Mouse (Mus musculus) kidney, embryonic 16.5 days (tissue): ENCODE data around the gene Ttc39d. TPM values are rescaled to one million over a fixed set of nuclear protein-coding genes. Genes with fewer than 3 reads are reported as not detected.

Experiments used
- ATAC-seq: fragments of 200-750 bp; cut with Nextera tagmentation; 2 replicates; pipeline ENCODE4 v1.8.0; 2017; ENCODE audit warnings: moderate TSS enrichment; ENCODE audit not compliant: low FRiP score, low TSS enrichment
- H3K27ac ChIP-seq: fragments of 300-500 bp; sonication (generic); 2 replicates; pipeline ENCODE4 v1.5.1; 2014; ENCODE audit warnings: low read length
- H3K27me3 ChIP-seq: fragments of 300-500 bp; sonication (generic); 2 replicates; pipeline ENCODE4 v1.6.1; 2014; ENCODE audit warnings: low read length, control low read depth, mixed read lengths; ENCODE audit not compliant: insufficient read depth
- H3K36me3 ChIP-seq: fragments of 300-500 bp; sonication (generic); 2 replicates; pipeline ENCODE4 v1.6.1; 2014; ENCODE audit warnings: low read length, control low read depth, mixed read lengths; ENCODE audit not compliant: insufficient read depth
- H3K4me1 ChIP-seq: fragments of 300-500 bp; sonication (generic); 2 replicates; pipeline ENCODE4 v1.6.1; 2014; ENCODE audit warnings: low read length, control low read depth, mixed read lengths; ENCODE audit not compliant: insufficient read depth
- H3K4me2 ChIP-seq: fragments of 300-500 bp; sonication (generic); replicated peaks from 2 replicates; pipeline ENCODE4 v1.6.1; 2014; ENCODE audit warnings: low read depth, low read length
- H3K4me3 ChIP-seq: fragments of 300-500 bp; sonication (generic); 2 replicates; pipeline ENCODE4 v1.5.1; 2014; ENCODE audit warnings: mild to moderate bottlenecking, low read length
- H3K9ac ChIP-seq: fragments of 300-500 bp; sonication (generic); replicated peaks from 2 replicates; pipeline ENCODE4 v1.6.1; 2014; ENCODE audit warnings: low read length
- H3K9me3 ChIP-seq: fragments of 300-500 bp; sonication (generic); 2 replicates; pipeline ENCODE4 v1.6.1; 2016; ENCODE audit warnings: low read length, control low read depth
- WGBS: fragments of 180-500 bp; shearing (Covaris S2); extraction: QIAGEN DNeasy Blood & Tissue Kit; methylation state at CpG from one replicate; pipeline ENCODE4 v1.1.7; 2014; 5-methylcytosine and 5-hydroxymethylcytosine counted together
- polyA plus RNA-seq: library from polyadenylated mRNA; unstranded; fragments of >200 nt; fragmentation: Nextera tagmentation; extraction: Ambion mirVana; gene quantifications from 2 replicates; pipeline ENCODE4 v1.2.1, GENCODE M21; 2015

Ttc39d gene
- not detected in 2 replicates for polyA plus RNA-seq

DNA sequence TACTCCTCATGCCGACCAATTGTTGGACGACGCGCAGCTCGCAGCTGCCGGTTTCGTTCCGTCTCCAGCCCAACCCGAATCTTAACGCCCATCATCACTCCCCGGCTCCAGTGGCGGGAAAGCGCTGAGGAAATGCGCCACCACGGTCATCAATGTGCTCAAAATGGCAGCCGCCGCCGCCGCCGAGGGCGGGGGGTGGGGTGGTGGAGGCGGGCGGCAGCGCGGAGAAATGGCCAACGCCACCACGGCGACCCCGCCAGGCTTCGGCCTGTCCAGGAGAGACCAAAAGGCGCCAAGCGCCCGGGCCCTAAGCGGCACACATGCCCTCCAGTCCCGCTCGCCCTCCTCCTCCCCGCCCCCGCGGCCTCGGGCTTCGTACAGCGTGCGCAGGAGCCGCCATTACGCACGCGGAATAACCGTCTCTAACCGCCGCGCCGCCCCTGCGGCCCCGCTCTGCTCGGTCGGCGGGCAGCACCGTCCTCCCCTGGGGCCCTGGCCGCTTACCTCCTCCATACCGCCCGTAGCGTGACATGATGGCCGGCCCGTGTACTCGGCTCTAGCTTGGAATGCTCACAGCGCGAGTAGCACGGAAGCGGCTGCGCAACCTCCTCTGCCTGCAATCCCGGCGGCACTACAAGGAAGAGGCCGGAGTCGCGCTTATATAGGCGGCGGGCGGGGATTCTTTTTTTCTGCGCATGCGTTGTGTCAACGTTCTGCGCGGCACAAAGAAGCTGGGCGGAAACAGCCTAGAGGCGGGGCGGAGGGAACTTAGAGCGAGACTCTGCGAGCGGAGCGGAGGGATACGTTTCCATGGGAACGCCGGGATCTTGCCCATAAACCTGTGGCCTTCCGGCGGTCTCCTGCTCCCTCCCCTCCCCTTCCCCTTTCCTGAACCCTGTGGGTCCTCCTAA, at the start of gene Ttc39d, which contains the start of gene Srsf7:
TSS of gene Ttc39d (plus strand) at position 790 of the 911 bp plus-strand sequence.
TSS of gene Srsf7 (minus strand) at position 637 of the 911 bp plus-strand sequence.
- Histone ChIP-seq H3K9ac (peak within 1 kb of the TSS; percentile 100), H3K4me1 (peaks cover 13% of the 10 kb centered on the region), H3K4me2 (peak within 1 kb of the TSS; percentile 87), H3K27ac (peak within 1 kb of the TSS; percentile 98), H3K4me3 (peak within 1 kb of the TSS; percentile 92), H3K27me3 (no peaks in the 10 kb centered on the region), H3K36me3 (peaks cover 22% of the 10 kb centered on the region), H3K9me3 (no peaks in the 10 kb centered on the region)
- under 1% methylated on average over 80 of the region's 95 CpGs for WGBS
- ATAC-seq, result peak; percentile 93

DNA sequence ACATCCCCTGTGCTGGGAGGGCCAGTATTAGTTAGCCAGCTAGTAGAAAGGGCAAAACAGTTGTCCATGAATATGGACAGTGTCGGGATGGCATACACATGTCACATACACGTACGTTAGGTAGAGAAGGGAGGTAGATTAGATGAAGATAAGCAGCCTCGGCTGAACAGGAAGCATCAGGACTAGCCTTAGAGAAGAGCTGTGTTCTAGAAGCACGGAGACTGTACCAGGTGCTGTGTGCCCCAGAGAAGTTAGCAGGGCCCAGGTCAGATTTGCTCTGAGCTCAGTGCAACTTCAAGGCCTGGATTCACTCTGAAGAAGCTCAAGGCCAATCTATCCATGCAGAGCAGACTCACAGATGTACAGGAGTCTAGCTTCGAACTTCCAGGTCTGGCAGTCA, 49.8 kb upstream of the Ttc39d start:
- H3K9ac ChIP-seq, result no peak overlapping the region
- H3K27ac ChIP-seq, result no peak overlapping the region
- no peaks in the 10 kb centered on the region for H3K36me3 ChIP-seq
- H3K4me3 ChIP-seq, result no peak overlapping the region
- 90% methylated on average over 6 of the region's 6 CpGs for WGBS
- H3K4me1 ChIP-seq, result no peaks in the 10 kb centered on the region
- no peaks in the 10 kb centered on the region for H3K27me3 ChIP-seq
- no peaks in the 10 kb centered on the region for H3K9me3 ChIP-seq
- H3K4me2 ChIP-seq, result no peak overlapping the region
- ATAC-seq, result no peak

DNA sequence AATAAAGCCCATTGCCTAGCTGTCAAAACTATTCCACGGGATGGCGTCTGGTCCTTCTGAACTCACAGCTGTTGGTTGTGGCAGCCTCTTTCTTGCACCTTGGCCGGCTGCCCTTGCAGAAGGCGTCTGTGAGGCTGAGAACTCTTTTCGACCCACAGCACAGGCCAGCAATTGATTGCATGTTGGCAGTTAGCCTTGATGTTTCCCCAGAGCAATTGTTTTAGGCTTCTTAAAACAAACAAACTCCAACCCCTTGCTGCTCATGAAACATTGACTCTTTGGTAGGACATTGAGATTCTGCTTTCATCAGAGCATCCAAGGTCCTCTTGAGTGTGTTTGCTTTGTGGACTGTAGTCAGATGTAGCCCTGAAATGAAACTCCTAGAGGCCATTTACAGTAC, 46.8 kb upstream of the Ttc39d start:
- H3K4me3 ChIP-seq, result no peak overlapping the region
- no peak overlapping the region for H3K4me2 ChIP-seq
- no peak overlapping the region for H3K27ac ChIP-seq
- WGBS, result 49% methylated on average over 5 of the region's 5 CpGs
- H3K27me3 ChIP-seq, result no peaks in the 10 kb centered on the region
- no peaks in the 10 kb centered on the region for H3K36me3 ChIP-seq
- H3K9me3 ChIP-seq, result no peaks in the 10 kb centered on the region
- H3K4me1 ChIP-seq, result no peaks in the 10 kb centered on the region
- no peak overlapping the region for H3K9ac ChIP-seq
- no peak; the same call in 1 of the 2 replicates for ATAC-seq

DNA sequence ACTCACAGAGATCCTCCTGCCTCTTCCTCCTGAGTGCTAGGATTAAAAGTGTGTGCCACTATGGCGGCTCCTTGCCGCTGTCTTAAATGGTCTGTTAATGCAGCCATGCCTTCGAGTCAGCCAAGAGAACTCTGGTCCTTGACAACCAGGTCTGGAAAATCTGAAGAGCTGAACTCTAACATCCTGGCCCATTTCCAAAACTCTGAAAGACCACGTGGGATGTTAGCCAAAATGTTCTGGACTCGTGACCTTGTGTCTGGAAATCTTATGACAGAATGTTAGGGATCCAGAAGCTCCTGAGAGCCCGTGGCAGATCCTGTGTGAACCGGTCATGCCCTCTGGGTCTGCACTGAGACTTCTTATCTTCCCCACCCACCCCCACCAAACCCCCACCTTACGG, 43.3 kb upstream of the Ttc39d start:
- Histone ChIP-seq H3K4me2 (no peak overlapping the region), H3K36me3 (no peaks in the 10 kb centered on the region), H3K9ac (no peak overlapping the region), H3K4me1 (peaks cover 15% of the 10 kb centered on the region), H3K27me3 (no peaks in the 10 kb centered on the region), H3K4me3 (no peak overlapping the region), H3K27ac (no peak overlapping the region), H3K9me3 (no peaks in the 10 kb centered on the region)
- no peak for ATAC-seq
- WGBS, result 79% methylated on average over 8 of the region's 8 CpGs

- H3K27ac ChIP-seq, result no peak overlapping the region
- 65% methylated on average over 6 of the region's 6 CpGs for WGBS
- no peaks in the 10 kb centered on the region for H3K9me3 ChIP-seq
- H3K4me3 ChIP-seq, result no peak overlapping the region
- no peak overlapping the region for H3K9ac ChIP-seq
- no peaks in the 10 kb centered on the region for H3K36me3 ChIP-seq
- H3K4me2 ChIP-seq, result no peak overlapping the region
- no peak for ATAC-seq
- peaks cover 16% of the 10 kb centered on the region for H3K4me1 ChIP-seq
- no peaks in the 10 kb centered on the region for H3K27me3 ChIP-seq
Observed at GRCm38 (mm10) chr17:80165741-80166140, 41.5 kb upstream of the Ttc39d start.

DNA sequence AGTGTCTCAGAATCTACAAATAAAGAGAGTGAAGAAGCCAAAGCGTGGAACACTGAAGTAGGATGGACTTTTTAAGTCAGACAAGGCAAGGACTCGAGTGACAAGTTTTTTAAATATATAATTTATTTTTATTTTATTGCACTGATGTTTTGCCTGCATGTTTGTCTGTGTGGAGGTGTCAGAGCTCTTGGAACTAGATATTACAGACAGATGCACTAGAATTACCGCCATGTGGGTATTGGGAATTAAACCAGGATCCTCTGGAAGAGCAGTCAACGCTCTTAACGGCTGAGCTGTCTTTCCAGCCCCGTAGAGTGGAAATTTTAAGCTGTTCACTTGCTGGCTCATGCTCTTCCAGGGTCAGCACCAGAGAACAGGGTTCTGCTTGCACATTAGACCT, 40.9 kb upstream of the Ttc39d start:
- no peak overlapping the region for H3K4me3 ChIP-seq
- WGBS, result 84% methylated on average over 6 of the region's 6 CpGs
- H3K4me1 ChIP-seq, result peaks cover 16% of the 10 kb centered on the region
- no peak overlapping the region for H3K4me2 ChIP-seq
- ATAC-seq, result no peak
- no peaks in the 10 kb centered on the region for H3K27me3 ChIP-seq
- H3K27ac ChIP-seq, result no peak overlapping the region
- H3K9me3 ChIP-seq, result no peaks in the 10 kb centered on the region
- no peaks in the 10 kb centered on the region for H3K36me3 ChIP-seq
- no peak overlapping the region for H3K9ac ChIP-seq

DNA sequence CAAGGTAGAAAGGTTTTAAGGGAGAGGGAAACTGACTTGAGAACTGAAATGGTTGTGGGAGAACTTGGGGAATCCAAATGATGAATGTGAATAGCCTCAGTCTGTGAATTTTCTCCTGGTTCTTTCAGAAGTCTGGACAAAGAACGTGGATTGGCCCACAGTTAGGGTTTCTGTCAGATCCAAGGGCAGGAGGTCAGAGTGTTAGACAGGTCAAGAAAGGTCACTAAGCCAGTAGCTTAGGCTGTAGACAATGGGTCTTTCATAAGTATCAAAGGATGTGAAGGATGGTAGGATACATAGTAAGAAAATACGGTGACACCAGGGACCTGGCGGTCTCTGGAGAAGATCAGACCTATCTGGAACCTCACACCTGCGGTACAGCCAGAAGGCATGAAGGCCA, 39.8 kb upstream of the Ttc39d start:
- Histone ChIP-seq H3K36me3 (no peaks in the 10 kb centered on the region), H3K9ac (no peak overlapping the region), H3K4me1 (peaks cover 16% of the 10 kb centered on the region), H3K27ac (no peak overlapping the region), H3K27me3 (no peaks in the 10 kb centered on the region), H3K4me3 (no peak overlapping the region), H3K4me2 (no peak overlapping the region), H3K9me3 (no peaks in the 10 kb centered on the region)
- 75% methylated on average over 4 of the region's 4 CpGs for WGBS
- ATAC-seq, result no peak

DNA sequence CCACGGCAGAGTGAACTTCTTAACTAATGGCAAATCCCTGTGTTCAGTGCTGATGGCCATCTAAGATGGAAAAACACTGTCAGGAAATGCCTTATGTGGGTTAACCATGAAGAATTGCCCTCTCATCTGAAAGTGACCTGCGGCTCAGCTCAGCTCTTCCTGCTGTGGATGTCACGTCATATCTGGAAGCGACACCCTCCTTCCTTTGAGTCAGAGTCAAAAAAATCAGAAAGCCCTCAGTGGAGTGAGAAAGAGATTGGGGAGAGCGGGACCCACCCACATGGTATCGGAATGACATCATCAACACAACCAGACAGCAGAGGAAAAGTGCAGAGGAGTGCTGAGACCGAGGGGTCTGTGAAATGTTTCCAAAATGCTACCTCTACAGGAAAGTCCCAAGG, 39.4 kb upstream of the Ttc39d start:
- no peaks in the 10 kb centered on the region for H3K9me3 ChIP-seq
- peaks cover 16% of the 10 kb centered on the region for H3K4me1 ChIP-seq
- WGBS, result 51% methylated on average over 7 of the region's 7 CpGs
- H3K27me3 ChIP-seq, result no peaks in the 10 kb centered on the region
- ATAC-seq, result no peak
- peak overlapping the region; percentile 50 for H3K4me2 ChIP-seq
- peak overlapping the region; percentile 46; the same call in 1 of the 2 replicates for H3K27ac ChIP-seq
- no peak overlapping the region for H3K4me3 ChIP-seq
- H3K9ac ChIP-seq, result no peak overlapping the region
- H3K36me3 ChIP-seq, result no peaks in the 10 kb centered on the region

DNA sequence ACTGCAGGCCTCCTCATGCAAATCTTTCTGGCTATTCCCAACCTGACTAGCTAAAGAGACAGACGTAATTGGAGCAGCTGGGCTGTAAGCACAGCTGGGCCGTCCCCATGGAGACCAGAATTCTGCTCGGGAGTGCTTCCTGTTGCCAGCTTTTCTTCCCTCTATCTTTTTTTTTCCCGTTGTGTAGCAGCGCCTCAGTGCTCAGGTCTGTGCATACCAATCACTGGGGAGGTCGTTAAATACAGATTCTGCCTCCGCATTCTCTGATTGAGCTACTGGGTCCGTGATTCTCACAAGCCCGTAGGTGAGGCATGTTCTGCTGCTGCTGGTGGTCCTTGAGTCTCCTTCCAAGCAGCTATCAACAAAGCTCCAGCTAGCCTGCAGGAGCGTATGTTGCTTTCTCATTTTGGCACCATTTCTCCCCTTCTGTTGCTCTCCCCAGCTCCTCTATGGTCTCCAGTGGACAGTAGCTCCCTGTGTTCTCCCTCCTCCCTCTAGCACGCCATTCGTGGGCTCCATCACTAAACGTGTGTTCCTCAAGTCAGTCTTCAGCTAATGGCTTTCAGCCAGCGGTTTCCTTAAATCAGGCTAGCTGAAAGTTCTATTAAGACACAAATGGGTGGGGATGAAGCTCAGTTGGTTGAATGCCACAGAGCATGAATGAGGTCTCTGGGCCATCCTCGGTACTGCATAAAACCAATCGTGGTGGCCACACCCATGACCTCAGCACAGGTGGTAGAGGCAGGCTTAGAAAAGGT, 38.7 kb upstream of the Ttc39d start:
- Histone ChIP-seq H3K9ac (no peak overlapping the region), H3K27me3 (no peaks in the 10 kb centered on the region), H3K27ac (peak overlapping the region; percentile 46; the same call in 1 of the 2 replicates), H3K9me3 (no peaks in the 10 kb centered on the region), H3K4me2 (peak overlapping the region; percentile 50), H3K4me1 (peaks cover 16% of the 10 kb centered on the region), H3K36me3 (no peaks in the 10 kb centered on the region), H3K4me3 (peak overlapping the region; percentile 23)
- WGBS, result 19% methylated on average over 16 of the region's 16 CpGs
- ATAC-seq, result peak; percentile 80
